Mouse (Mus musculus) midbrain, embryonic 11.5 days (tissue): ENCODE measurements at regions not wholly inside any gene's neighbourhood (a gene's known extent, or its start where the extent isn't known, plus 50 kb on each side); places are given as distances from the start of the nearest gene placed in this dataset.

Experiments used
- ATAC-seq: fragments of 200-750 bp; cut with Nextera tagmentation; 2 replicates; pipeline ENCODE4 v1.8.0; 2017; ENCODE audit warnings: moderate TSS enrichment, moderate library complexity; ENCODE audit not compliant: low FRiP score
- DNase-seq: peaks from one replicate; pipeline ENCODE4 v3.0.0; 2015; ENCODE audit warnings: low spot score; ENCODE audit errors: missing footprints
- H3K27ac ChIP-seq: fragments of 300-500 bp; sonication (generic); 2 replicates; pipeline ENCODE4 v1.5.1; 2014; ENCODE audit warnings: low read depth, low read length
- H3K27me3 ChIP-seq: fragments of 300-500 bp; sonication (generic); 2 replicates; pipeline ENCODE4 v1.6.1; 2014; ENCODE audit warnings: mild to moderate bottlenecking, low read length, moderate library complexity, mixed read lengths; ENCODE audit not compliant: control insufficient read depth, insufficient read depth
- H3K36me3 ChIP-seq: fragments of 300-500 bp; sonication (generic); 2 replicates; pipeline ENCODE4 v1.6.1; 2014; ENCODE audit warnings: mild to moderate bottlenecking, low read length, moderate library complexity, mixed read lengths; ENCODE audit not compliant: control insufficient read depth, insufficient read depth
- H3K4me1 ChIP-seq: fragments of 300-500 bp; sonication (generic); 2 replicates; pipeline ENCODE4 v1.6.1; 2014; ENCODE audit warnings: low read length; ENCODE audit not compliant: control insufficient read depth, insufficient read depth
- H3K4me2 ChIP-seq: fragments of 300-500 bp; sonication (generic); 2 replicates; pipeline ENCODE4 v1.6.1; 2014; ENCODE audit warnings: mild to moderate bottlenecking, moderate library complexity
- H3K4me3 ChIP-seq: fragments of 300-500 bp; sonication (generic); 2 replicates; pipeline ENCODE4 v1.5.1; 2014; ENCODE audit warnings: low read depth, low read length
- H3K9ac ChIP-seq: fragments of 300-500 bp; sonication (generic); 2 replicates; pipeline ENCODE4 v1.6.1; 2014; ENCODE audit warnings: low read length
- H3K9me3 ChIP-seq: fragments of 300-500 bp; sonication (generic); 2 replicates; pipeline ENCODE4 v1.6.1; 2016; ENCODE audit warnings: low read length; ENCODE audit not compliant: control insufficient read depth
- WGBS: fragments of 180-500 bp; shearing (Covaris S2); extraction: QIAGEN DNeasy Blood & Tissue Kit; methylation state at CpG from one replicate; pipeline ENCODE4 v1.1.7; 2014; 5-methylcytosine and 5-hydroxymethylcytosine counted together
- microRNA counts: library from miRNA; unstranded; fragments of <30 nt; microRNA quantifications from one replicate; lab custom pipeline; 2015
- microRNA-seq: library from miRNA; unstranded; fragments of <30 nt; microRNA quantifications from one replicate; pipeline ENCODE4, GENCODE M21; 2017

- peaks cover 11% of the 10 kb centered on the region for H3K4me1 ChIP-seq
- H3K27ac ChIP-seq, result peak overlapping the region; percentile 25; the same call in 1 of the 2 replicates
- peak overlapping the region; percentile 10; the same call in 1 of the 2 replicates for H3K9ac ChIP-seq
- DNase-seq, result no peak
- H3K4me2 ChIP-seq, result no peak overlapping the region
- no peaks in the 10 kb centered on the region for H3K9me3 ChIP-seq
- WGBS, result 25% methylated on average over 7 of the region's 7 CpGs
- H3K4me3 ChIP-seq, result no peak overlapping the region
- H3K27me3 ChIP-seq, result no peaks in the 10 kb centered on the region
- no peaks in the 10 kb centered on the region for H3K36me3 ChIP-seq
- peak; percentile 52; the same call in 1 of the 2 replicates for ATAC-seq
These were observed 63.5 kb upstream of the Camk1g start for GRCm38 (mm10) chr1:193433493-193434021.

GRCm38 (mm10) chr1:193430231-193430630 lies 60.1 kb upstream of the Camk1g start:
- no peak overlapping the region for H3K4me3 ChIP-seq
- H3K36me3 ChIP-seq, result no peaks in the 10 kb centered on the region
- WGBS, result 56% methylated on average over 8 of the region's 8 CpGs
- peak; percentile 58; the same call in 1 of the 2 replicates for ATAC-seq
- no peaks in the 10 kb centered on the region for H3K27me3 ChIP-seq
- H3K9ac ChIP-seq, result no peak overlapping the region
- H3K4me2 ChIP-seq, result no peak overlapping the region
- DNase-seq, result no peak
- H3K27ac ChIP-seq, result no peak overlapping the region
- no peaks in the 10 kb centered on the region for H3K9me3 ChIP-seq
- H3K4me1 ChIP-seq, result peaks cover 11% of the 10 kb centered on the region

GRCm38 (mm10) chr1:193423653-193424075 lies 53.6 kb upstream of the Camk1g start:
- H3K36me3 ChIP-seq, result no peaks in the 10 kb centered on the region
- no peak overlapping the region for H3K9ac ChIP-seq
- 70% methylated on average over 8 of the region's 8 CpGs for WGBS
- peak overlapping the region; percentile 15; the same call in 1 of the 2 replicates for H3K27ac ChIP-seq
- ATAC-seq (peak; percentile 62), DNase-seq (no peak)
- H3K27me3 ChIP-seq, result no peaks in the 10 kb centered on the region
- no peaks in the 10 kb centered on the region for H3K9me3 ChIP-seq
- H3K4me1 ChIP-seq, result 0 out of 2 replicates have a peak, but pooled peaks cover 2% of the 10 kb centered on the region
- H3K4me3 ChIP-seq, result no peak overlapping the region
- H3K4me2 ChIP-seq, result no peak overlapping the region

GRCm38 (mm10) chr1:193422886-193423285 lies 52.8 kb upstream of the Camk1g start:
- H3K9ac ChIP-seq, result no peak overlapping the region
- no peaks in the 10 kb centered on the region for H3K36me3 ChIP-seq
- H3K9me3 ChIP-seq, result no peaks in the 10 kb centered on the region
- WGBS, result 75% methylated on average over 1 of the region's 1 CpGs
- H3K4me1 ChIP-seq, result 0 out of 2 replicates have a peak, but pooled peaks cover 2% of the 10 kb centered on the region
- no peaks in the 10 kb centered on the region for H3K27me3 ChIP-seq
- H3K27ac ChIP-seq, result peak overlapping the region; percentile 15; the same call in 1 of the 2 replicates
- H3K4me3 ChIP-seq, result no peak overlapping the region
- H3K4me2 ChIP-seq, result no peak overlapping the region
- ATAC-seq (0 out of 2 replicates have a peak, but pooled peaks have one; percentile 10), DNase-seq (no peak)

GRCm38 (mm10) chr1:193421820-193422219 lies 51.7 kb upstream of the Camk1g start:
- no peak overlapping the region for H3K4me3 ChIP-seq
- H3K4me2 ChIP-seq, result no peak overlapping the region
- no peaks in the 10 kb centered on the region for H3K9me3 ChIP-seq
- H3K27ac ChIP-seq, result no peak overlapping the region
- 96% methylated on average over 1 of the region's 1 CpGs for WGBS
- H3K27me3 ChIP-seq, result no peaks in the 10 kb centered on the region
- no peak for DNase-seq
- H3K36me3 ChIP-seq, result no peaks in the 10 kb centered on the region
- ATAC-seq, result no peak
- H3K9ac ChIP-seq, result no peak overlapping the region
- 0 out of 2 replicates have a peak, but pooled peaks cover 2% of the 10 kb centered on the region for H3K4me1 ChIP-seq

- Histone ChIP-seq H3K4me3 (no peak overlapping the region), H3K27me3 (no peaks in the 10 kb centered on the region), H3K4me1 (0 out of 2 replicates have a peak, but pooled peaks cover 2% of the 10 kb centered on the region), H3K9me3 (no peaks in the 10 kb centered on the region), H3K27ac (no peak overlapping the region), H3K4me2 (no peak overlapping the region), H3K36me3 (no peaks in the 10 kb centered on the region), H3K9ac (no peak overlapping the region)
- ATAC-seq, result no peak
- DNase-seq, result no peak
These were observed 51.3 kb upstream of the Camk1g start for GRCm38 (mm10) chr1:193421414-193421813.

MicroRNAs in the stretch of these regions (microRNA counts, 519-probe panel; counts per million panel counts)
- 5,470 counts per million, percentile 70 among the panel's probes with 10 or more counts for microRNA mmu-miR-205 (lab: Ali Mortazavi, UCI)

Small RNA genes in the stretch of these regions (microRNA-seq; reads per million reads assigned to microRNA genes)
- 793 reads per million, percentile 76 among the genes with 10 or more reads in this experiment for gene Mir205
